Mouse (Mus musculus): ENCODE measurements around the gene Galnt16.

- TF ChIP-seq CTCF (IDR thresholded peaks at IDR 0.05; ENCODE audit: low read depth) (no peak), EP300 (IDR thresholded peaks at IDR 0.05; ENCODE audit: low read depth) (no peak)
Observed at GRCm38 (mm10) chr12:80662322-80662721, 144.2 kb downstream of the Galnt16 start.

Data from heart, postnatal 0 days (tissue).